Mouse (Mus musculus) bone marrow macrophage, adult 2 months (primary cell): Measurements from ENCODE around the gene Adamts12.

Experiments used
- CTCF ChIP-seq: IDR thresholded peaks from 2 replicates; pipeline ENCODE4 v1.5.1; 2012; ENCODE audit warnings: low read depth, mild to moderate bottlenecking, low read length, moderate library complexity
- POLR2A ChIP-seq: IDR thresholded peaks from 2 replicates; pipeline ENCODE4 v1.6.1; 2012; ENCODE audit warnings: mild to moderate bottlenecking, low read depth, low read length, borderline replicate concordance

DNA sequence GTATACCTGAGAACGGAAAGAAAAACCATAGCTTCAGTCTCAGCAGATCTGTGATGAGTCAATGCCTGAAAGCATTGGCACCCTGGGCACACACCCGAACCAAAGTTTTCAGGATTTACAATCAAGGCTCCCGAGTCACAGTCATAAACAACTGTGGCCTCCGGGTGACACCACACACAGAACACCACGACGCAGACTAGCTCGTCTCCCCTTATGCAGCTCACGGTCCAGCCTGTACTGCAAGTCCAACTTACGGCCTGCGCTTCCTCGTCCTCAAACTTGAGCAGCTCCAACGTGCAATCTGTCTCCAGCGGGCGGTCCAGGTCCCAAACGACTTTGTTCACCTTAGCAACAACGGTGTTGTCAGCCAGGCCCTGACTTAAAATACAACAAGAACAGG, 328.3 kb downstream of the Adamts12 start:
- TF ChIP-seq CTCF (no peak), POLR2A (no peak)
